ENCODE assay signal across 9 mouse cellular contexts in the genomic region with DNA sequence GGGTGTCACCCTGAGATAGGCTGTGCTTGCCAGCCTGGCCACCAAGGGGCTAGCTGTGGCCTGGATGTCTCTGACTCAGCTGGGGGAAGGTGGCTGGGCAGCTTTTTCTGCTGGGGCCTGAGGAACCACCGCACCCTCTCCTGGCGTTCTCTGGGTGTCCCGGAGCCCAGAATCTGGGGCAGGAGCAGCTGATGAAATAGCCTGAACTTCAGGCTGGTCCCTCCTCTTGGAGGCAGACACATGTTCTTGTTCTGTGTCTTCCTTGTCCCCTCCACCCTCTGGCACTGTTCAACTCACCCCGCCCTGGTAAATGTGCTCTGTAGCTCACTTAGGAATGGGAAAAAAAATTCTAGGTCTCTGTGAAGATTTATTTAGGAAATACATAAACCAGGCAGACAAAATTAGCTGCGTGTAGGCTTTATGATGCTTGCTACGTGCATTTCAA.
DNase-seq lines count a peak whose midpoint lies in the region; ATAC-seq lines count a peak whose summit lies in the region.
"Had no signal": no experiment of that assay in that cellular context is flagged by ENCODE, and none has a peak within 500 bp of the region (broad histone marks: within the 10 kb centered on the region; RNA-seq: fewer than 3 reads in every experiment).

No protein-coding gene starts in this region.

- intact Hi-C loops in heart, postnatal 10 days (cut with DNase I) = no loop called here

- DNase-seq in heart, adult 8-10 months (ENCODE audit: low spot score) = peak; percentile 48
- no peak for DNase-seq in heart, postnatal 10 days
- DNase-seq in urinary bladder, postnatal 14 days (ENCODE audit: low spot score) = peak; percentile 58
- DNase-seq in urinary bladder, postnatal 10 days (ENCODE audit: low spot score) = no peak
- peak; percentile 56 to 60 for DNase-seq in heart, adult 9 months (ENCODE audit: low spot score in 2 of 2)
- no peak for DNase-seq in adrenal gland, postnatal 25 days
- no peak for DNase-seq in T-cell, adult 2 months (ENCODE audit: low spot score)
- DNase-seq: cerebellum, postnatal 14 days had no signal

- ATAC-seq in granulocyte monocyte progenitor cell, adult 5-6 weeks (replicated peaks; ENCODE audit: poor library complexity, severe bottlenecking) = no peak

Comparison
In these comparisons a context has a peak if more than half of its experiments do, and no peak if none do; other contexts are left out.
1. DNase-seq: peak in heart, adult 8-10 months (single experiment), urinary bladder, postnatal 14 days (single experiment) and heart, adult 9 months (2 of 2); none in heart, postnatal 10 days (0 of 2), urinary bladder, postnatal 10 days (single experiment), adrenal gland, postnatal 25 days (single experiment) and T-cell, adult 2 months (single experiment).